Mouse (Mus musculus) NIH3T3 (cell line): Measurements from ENCODE around the gene Gm4869.

Source experiments
- DNase-seq: peaks from one replicate; pipeline ENCODE4 v3.0.0-alpha.2; 2012; ENCODE audit warnings: low read depth

Gene Gm4869

GRCm38 (mm10) chr5:140464943-140465342, 19.5 kb downstream of the Gm4869 start:
- DNase-seq: no peak

- peak; percentile 33 for DNase-seq
These were observed 26.9 kb downstream of the Gm4869 start for GRCm38 (mm10) chr5:140472336-140472735.

GRCm38 (mm10) chr5:140481458-140481857, 36.0 kb downstream of the Gm4869 start:
- no peak for DNase-seq

- DNase-seq: no peak
These were observed 45.7 kb downstream of the Gm4869 start for GRCm38 (mm10) chr5:140491142-140491541.

- no peak for DNase-seq
These were observed 47.3 kb downstream of the Gm4869 start for GRCm38 (mm10) chr5:140492684-140493233.

GRCm38 (mm10) chr5:140498176-140498575, 52.7 kb downstream of the Gm4869 start:
- DNase-seq: no peak

- no peak for DNase-seq
These were observed 55.3 kb downstream of the Gm4869 start for GRCm38 (mm10) chr5:140500736-140501135.

- DNase-seq: no peak
These were observed 56.8 kb downstream of the Gm4869 start for GRCm38 (mm10) chr5:140501982-140502836.

GRCm38 (mm10) chr5:140502925-140503324, 57.5 kb downstream of the Gm4869 start:
- peak; percentile 54 for DNase-seq

GRCm38 (mm10) chr5:140505208-140505780, 59.8 kb downstream of the Gm4869 start, which contains the start of gene Chst12:
Gene Chst12 (plus strand): TSS chr5:140505550.
- DNase-seq: peak; percentile 100

- DNase-seq: peak; percentile 38
These were observed 60.8 kb downstream of the Gm4869 start for GRCm38 (mm10) chr5:140506096-140506794.

GRCm38 (mm10) chr5:140507466-140508208, 62.2 kb downstream of the Gm4869 start:
- peak; percentile 78 for DNase-seq

- peak; percentile 51 for DNase-seq
These were observed 63.2 kb downstream of the Gm4869 start for GRCm38 (mm10) chr5:140508686-140509085.

- DNase-seq: no peak
These were observed 63.8 kb downstream of the Gm4869 start for GRCm38 (mm10) chr5:140509204-140509603.

- DNase-seq: no peak
These were observed 64.9 kb downstream of the Gm4869 start for GRCm38 (mm10) chr5:140510012-140511000.

- DNase-seq: no peak
These were observed 68.5 kb downstream of the Gm4869 start for GRCm38 (mm10) chr5:140513921-140514320.

- peak; percentile 90 for DNase-seq
These were observed 69.5 kb downstream of the Gm4869 start for GRCm38 (mm10) chr5:140514799-140515486.

- no peak for DNase-seq
These were observed 71.9 kb downstream of the Gm4869 start for GRCm38 (mm10) chr5:140517159-140517920.

- DNase-seq: no peak
These were observed 72.4 kb downstream of the Gm4869 start for GRCm38 (mm10) chr5:140517921-140518230.
